Mouse (Mus musculus) megakaryocyte progenitor cell, adult 5-6 weeks (primary cell): ENCODE results near the gene Fzd5. TPM values are rescaled to one million over a fixed set of nuclear protein-coding genes. Genes with fewer than 3 reads are reported as not detected.
A peak's percentile ranks its signal among the peaks of the same experiment; 100 is the strongest.

Experiments
- ATAC-seq: replicated peaks from 2 replicates; pipeline ENCODE4 v1.8.0; 2016; ENCODE audit warnings: mild to moderate bottlenecking, moderate TSS enrichment, inconsistent platforms; ENCODE audit not compliant: poor library complexity
- total RNA-seq, 2 experiments: library from RNA; stranded (forward) in 1 of 2; stranded (reverse) in 1 of 2; fragments of 157-497, 149-512 nt in 1 of 2; fragments of 200-1000 nt in 1 of 2; gene quantifications; 2 replicates each; pipeline versions ENCODE4 v1.2.3 to v1.2.4; 2015 to 2017

Gene Fzd5
- total RNA-seq, 2 experiments from 2014 or later = 0.89 to 1.7 TPM

- ATAC-seq = no peak
Observed at GRCm38 (mm10) chr1:64734771-64735750, 2.5 kb downstream of the Fzd5 start.

DNA sequence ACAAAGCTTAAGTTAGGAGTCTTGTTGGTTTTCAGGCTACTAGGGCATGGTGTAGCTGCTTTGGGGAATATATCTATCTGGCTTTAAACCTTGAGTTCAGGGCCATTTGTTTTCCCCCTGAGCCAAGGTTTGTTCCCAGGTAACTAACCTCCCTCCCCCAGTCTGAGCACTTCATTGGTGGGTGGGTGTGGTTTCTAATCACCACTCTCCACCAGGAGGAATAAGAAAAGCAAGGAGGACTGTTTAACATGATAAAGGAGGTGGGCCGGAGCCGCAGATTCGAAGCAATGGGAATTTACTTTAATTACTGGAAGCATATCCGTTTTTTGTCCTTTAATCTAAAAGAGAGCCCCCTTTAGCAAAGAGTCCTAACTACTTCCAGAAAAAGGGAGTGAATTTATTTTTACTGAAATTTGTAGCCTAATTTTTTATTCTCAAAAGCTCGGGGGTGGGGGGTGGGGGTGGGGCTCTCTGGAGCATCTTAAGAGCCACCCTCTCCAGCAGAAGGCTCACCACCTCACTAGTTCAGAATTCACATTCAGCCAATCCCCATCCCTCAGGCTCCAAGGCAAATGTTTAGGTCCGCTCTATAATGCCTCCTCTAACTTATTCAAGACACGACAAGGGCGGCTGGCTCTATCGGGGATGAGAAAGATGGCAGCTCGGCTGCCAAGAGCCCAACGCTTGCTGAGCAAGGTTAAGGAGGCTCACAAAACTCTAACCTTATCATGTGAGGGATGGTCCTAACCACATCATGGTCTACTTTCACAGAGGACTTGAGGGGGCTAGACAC lies 3.9 kb downstream of the Fzd5 start:
- peak; percentile 14; the same call in 1 of the 2 replicates for ATAC-seq

GRCm38 (mm10) chr1:64732637-64733200 lies 4.8 kb downstream of the Fzd5 start:
- ATAC-seq = no peak

- no peak for ATAC-seq
Observed at GRCm38 (mm10) chr1:64732161-64732560, 5.4 kb downstream of the Fzd5 start.

- no peak for ATAC-seq
Observed at GRCm38 (mm10) chr1:64731341-64732020, 6.1 kb downstream of the Fzd5 start.

- ATAC-seq = no peak
Observed at GRCm38 (mm10) chr1:64730046-64730445, 7.5 kb downstream of the Fzd5 start.

DNA sequence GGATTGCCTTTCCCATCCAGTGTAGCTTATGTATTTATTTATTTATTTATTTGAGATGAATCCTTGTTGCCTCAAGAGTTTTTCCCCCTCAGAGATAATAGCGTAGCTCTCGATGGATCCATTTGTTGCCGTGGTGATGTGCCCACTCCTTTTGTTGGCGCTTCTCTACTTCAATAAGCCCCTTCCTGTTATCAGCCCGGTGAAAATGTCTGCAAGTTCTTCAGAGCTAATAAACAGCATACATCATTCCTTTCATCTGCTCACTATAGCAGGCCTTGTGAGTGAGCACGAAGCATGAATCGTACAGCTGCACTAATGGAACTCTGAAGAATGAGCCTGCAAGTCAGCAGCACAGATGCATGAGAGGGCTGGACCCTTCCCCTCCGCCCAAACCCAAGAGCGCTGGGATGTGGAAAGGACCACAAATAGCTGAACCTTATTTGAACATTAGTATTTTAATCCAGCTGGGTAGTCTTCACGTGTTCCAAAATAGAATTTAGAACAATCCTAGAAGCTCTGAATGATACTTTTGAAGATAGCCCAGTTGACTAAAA lies 16.4 kb downstream of the Fzd5 start:
- no peak for ATAC-seq

- ATAC-seq = peak; percentile 99
Observed at GRCm38 (mm10) chr1:64717504-64717903, 20.0 kb downstream of the Fzd5 start.

DNA sequence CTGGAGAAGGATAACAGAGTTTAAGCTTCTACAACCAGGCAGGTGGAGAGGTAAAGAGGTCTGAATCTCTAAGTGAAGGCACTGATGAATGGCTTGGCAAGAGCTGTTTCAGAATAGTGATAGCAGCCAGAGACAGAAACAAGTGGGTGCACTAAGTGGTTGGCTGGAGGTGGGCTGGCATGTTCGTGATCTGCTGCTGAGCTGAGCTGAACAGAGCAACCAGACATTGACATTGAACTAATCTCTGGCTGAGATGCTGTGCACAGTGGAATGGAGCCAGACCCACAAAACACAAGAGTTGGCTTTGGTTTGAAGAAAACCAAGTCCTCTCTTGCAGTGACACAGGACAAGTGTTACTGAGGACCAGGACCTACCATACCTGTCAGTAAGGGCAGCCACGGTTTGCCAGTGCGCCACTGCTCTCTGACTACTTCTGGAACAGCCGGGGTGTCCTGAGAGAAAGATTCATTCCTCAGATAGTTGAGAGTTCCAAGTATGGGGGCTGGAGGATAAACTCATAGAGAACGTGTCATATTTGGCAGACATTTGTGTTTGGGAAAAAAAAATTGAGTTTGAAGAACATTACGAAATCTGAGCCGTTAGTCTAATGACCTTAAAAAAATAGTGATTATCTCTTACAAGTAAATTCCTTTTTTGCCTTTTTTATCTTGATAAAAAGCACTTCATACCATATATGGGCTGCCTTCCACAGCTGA lies 20.8 kb downstream of the Fzd5 start:
- no peak for ATAC-seq

- ATAC-seq = 0 out of 2 replicates have a peak, but pooled peaks have one; percentile 33
Observed at GRCm38 (mm10) chr1:64715458-64715857, 22.1 kb downstream of the Fzd5 start.

DNA sequence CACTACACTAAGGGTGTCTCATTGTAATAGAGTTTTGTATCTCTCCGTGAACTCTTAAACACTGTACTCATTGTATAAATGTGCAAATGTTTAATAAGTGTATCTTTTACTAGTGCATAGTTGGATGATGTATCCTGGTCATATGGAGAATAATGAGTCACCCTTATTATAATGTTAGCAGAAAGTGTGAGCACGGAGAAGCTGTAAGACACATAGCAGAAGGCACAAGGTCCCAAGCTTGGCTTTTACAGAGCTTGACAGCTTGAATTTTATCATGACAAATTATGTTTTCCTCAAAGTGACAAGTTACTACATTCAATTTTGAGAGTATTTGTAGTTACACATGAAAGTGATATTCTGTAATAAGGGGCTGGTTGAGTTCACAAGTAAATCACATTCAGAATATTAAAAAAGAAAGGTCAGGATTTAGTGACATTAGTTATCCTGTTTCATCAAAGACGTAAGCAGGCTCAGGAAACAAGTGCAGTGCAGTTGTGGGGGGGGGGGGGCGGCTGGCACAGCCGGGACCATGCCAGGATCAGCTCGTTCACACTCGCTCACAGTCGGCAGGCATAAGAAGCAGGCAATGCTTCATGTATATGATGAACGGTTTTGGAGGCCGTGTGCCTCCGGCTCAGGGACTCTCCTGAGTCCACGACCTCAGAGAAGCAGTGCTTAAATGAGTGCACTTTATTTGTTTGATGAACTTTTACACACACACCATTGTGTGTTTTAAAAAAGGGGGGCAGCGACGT lies 25.4 kb downstream of the Fzd5 start:
- ATAC-seq = no peak

DNA sequence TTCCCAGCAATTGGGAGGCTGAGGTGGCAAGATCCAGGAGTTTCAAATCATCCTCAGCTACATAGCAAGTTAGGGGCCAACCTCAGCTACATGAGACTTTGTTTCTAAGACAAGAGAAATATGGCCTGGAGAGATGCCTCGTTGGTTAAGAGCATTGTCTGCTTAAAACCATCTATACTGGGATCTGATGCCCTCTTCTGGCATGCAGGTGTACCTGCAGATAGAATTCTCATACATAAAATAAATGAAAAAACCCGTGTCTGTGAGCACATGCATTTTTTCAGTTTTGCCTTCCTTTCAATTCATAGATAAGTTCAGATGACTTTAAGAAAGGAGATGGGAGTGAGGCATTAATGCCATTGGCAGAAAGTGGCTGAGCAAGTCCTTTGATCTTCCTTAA lies 27.7 kb downstream of the Fzd5 start:
- peak; percentile 53 for ATAC-seq

DNA sequence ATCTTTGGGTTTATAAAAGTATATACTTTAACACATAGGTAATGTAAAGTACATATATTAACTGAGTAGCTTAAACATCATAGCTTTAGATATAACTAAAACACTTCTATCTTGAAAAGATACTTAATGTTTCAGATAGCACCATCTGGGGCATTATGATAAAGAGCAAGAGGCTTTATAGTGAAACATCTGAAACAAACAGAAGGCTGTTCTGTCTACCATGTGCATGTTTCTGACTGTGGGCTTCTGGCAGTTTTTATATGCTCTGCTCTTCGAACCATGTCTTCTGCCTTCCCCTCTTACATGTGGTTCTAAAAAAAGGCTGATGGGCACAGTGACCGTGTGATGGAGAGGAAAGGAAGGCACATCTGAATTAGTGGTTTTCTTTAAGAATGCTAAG lies 30.9 kb downstream of the Fzd5 start:
- no peak for ATAC-seq

GRCm38 (mm10) chr1:64705230-64705629 lies 32.3 kb downstream of the Fzd5 start:
- peak; percentile 97 for ATAC-seq

DNA sequence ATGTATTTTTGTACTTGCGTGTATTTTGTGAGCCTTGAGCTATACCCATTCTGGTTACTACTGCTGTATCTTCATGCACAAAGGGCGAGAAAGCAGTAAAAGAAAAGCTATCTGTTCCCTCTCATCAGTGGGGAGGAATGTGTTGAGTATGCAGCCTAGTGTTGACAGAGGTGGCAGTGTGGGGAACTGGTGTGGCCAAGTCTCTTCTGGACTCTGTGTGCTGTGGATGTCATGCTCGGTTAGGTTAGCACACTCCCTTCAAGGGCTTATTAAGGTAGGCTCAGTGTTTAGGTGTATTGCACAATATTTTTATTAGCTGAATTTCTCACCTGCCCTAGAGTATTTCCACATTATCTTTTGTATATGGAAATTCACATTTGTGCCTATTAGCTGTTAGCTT lies 35.8 kb downstream of the Fzd5 start:
- no peak for ATAC-seq

DNA sequence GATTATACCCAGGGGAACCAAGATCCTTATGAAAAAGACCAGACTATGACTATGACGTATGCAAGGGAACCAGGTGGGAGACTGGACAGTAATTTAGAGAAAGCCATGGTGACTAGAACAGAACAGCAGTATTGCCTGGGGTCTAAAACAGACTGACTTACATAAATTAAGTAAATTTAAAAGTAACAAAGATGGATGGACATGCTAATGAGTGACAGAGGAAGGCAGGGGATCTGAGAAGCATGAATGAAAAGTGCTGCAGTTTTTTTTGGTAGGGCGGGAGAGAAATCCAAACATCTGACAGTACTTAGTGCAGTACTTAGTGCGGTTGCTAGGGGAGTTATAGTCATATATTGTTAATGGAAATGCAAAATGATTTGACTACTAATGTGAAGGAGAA lies 42.4 kb downstream of the Fzd5 start:
- ATAC-seq = no peak

DNA sequence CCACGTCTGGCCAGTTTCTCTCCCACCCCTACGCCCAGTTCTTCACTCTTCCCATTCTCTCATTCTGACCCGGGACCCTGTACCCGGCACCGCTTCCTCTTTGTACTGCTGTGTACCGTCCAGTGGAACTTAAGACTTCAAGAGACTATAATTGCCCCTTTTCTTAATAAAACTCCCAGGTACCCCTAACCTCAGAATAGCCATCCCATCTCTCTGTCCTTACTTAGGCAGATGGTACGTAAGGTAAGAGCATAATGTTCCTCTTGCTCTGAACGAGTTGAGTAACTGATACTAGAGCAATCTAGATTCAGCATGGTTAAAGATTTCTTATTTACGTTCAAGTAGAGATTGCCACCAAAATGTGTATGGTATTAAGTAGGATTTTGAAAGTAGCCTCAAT lies 46.0 kb downstream of the Fzd5 start:
- ATAC-seq = no peak

- ATAC-seq = no peak
Observed at GRCm38 (mm10) chr1:64691121-64691551, 46.4 kb downstream of the Fzd5 start.
